In the genomic region with DNA sequence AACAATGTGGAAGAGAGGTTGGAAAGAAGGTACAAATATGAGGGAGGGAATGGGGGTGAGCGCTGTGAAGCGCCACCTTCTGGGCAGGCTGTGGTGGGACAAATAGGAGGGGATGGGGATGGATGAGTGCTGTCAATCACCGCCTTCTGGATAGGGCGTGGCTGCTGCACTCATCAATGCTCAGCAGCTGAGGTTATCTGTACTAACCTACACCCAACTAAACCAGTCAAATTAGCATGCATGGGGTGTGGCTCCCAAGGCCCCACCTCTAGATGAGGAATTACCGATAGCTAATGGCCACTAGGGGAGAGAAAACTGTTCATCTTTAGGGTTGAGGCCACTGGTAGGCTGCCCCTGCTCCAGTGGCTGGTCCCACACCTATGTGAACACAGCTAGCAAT, we compare ENCODE assay signal across 20 mouse cellular contexts.
A peak's percentile ranks its signal among the peaks of the same experiment; 100 is the strongest.
DNase-seq lines count a peak whose midpoint lies in the region; ATAC-seq and TF ChIP-seq lines count a peak whose summit lies in the region.
"Had no signal": no experiment of that assay in that cellular context is flagged by ENCODE, and none has a peak within 500 bp of the region (broad histone marks: within the 10 kb centered on the region; RNA-seq: fewer than 3 reads in every experiment).

No protein-coding gene starts in this region.

- H3K27ac ChIP-seq in hindbrain, postnatal 0 days = no peak overlapping the region
- no peak overlapping the region for H3K27ac ChIP-seq in hindbrain, embryonic 13.5 days
- no peak overlapping the region for H3K27ac ChIP-seq in midbrain, embryonic 11.5 days (ENCODE audit: low read depth, low read length)
- no peak overlapping the region for H3K27ac ChIP-seq in midbrain, embryonic 14.5 days (replicated peaks; ENCODE audit: low read depth, low read length)
- no peak overlapping the region for H3K27ac ChIP-seq in stomach, postnatal 0 days (replicated peaks)
- H3K27ac ChIP-seq: forebrain, embryonic 15.5 days; hindbrain, embryonic 15.5 days; layer of hippocampus, adult 2 months; midbrain, embryonic 13.5 days had no signal

- POLR2A ChIA-PET in Patski (lab: Charles Lee) = interaction anchor here (0.6 kb wide), 1 partner anchor 42 kb away, joined by 3 read pairs; no protein-coding TSS in a partner anchor

- no peak overlapping the region for H3K9ac ChIP-seq in hindbrain, postnatal 0 days (replicated peaks; ENCODE audit: low read length)
- H3K9ac ChIP-seq in hindbrain, embryonic 13.5 days = no peak overlapping the region
- no peak overlapping the region for H3K9ac ChIP-seq in midbrain, embryonic 11.5 days (ENCODE audit: low read length)
- no peak overlapping the region for H3K9ac ChIP-seq in midbrain, embryonic 14.5 days (replicated peaks; ENCODE audit: low read length)
- H3K9ac ChIP-seq in stomach, postnatal 0 days (ENCODE audit: low read length) = no peak overlapping the region
- H3K9ac ChIP-seq: forebrain, embryonic 15.5 days; hindbrain, embryonic 15.5 days; midbrain, embryonic 13.5 days had no signal

- peak; percentile 10; the same call in 1 of the 2 replicates for TF ChIP-seq CTCF in hindbrain, postnatal 0 days (IDR thresholded peaks at IDR 0.05; ENCODE audit: low read depth)
- peak; percentile 23 for TF ChIP-seq CTCF in Patski (IDR thresholded peaks at IDR 0.05)
- 0 out of 2 replicates have a peak, but pooled peaks have one; percentile 1 for TF ChIP-seq CTCF in stomach, postnatal 0 days (IDR thresholded peaks at IDR 0.05; ENCODE audit: low read depth)

- H3K4me1 ChIP-seq in hindbrain, postnatal 0 days (ENCODE audit: insufficient read depth, low read length) = peaks cover 5% of the 10 kb centered on the region
- peaks cover 11% of the 10 kb centered on the region for H3K4me1 ChIP-seq in hindbrain, embryonic 13.5 days (replicated peaks)
- H3K4me1 ChIP-seq in midbrain, embryonic 11.5 days (ENCODE audit: control insufficient read depth, insufficient read depth, low read length) = peaks cover 13% of the 10 kb centered on the region
- H3K4me1 ChIP-seq in midbrain, embryonic 14.5 days (ENCODE audit: control insufficient read depth, insufficient read depth, low read length) = 0 out of 2 replicates have a peak, but pooled peaks cover 6% of the 10 kb centered on the region
- H3K4me1 ChIP-seq in stomach, postnatal 0 days (replicated peaks; ENCODE audit: control insufficient read depth, insufficient read depth) = peaks cover 3% of the 10 kb centered on the region; the same call in 1 of the 2 replicates

- no peak overlapping the region for H3K4me2 ChIP-seq in hindbrain, postnatal 0 days (ENCODE audit: low read depth, low read length)
- no peak overlapping the region for H3K4me2 ChIP-seq in hindbrain, embryonic 13.5 days
- no peak overlapping the region for H3K4me2 ChIP-seq in midbrain, embryonic 11.5 days
- H3K4me2 ChIP-seq in midbrain, embryonic 14.5 days (ENCODE audit: low read length) = no peak overlapping the region
- H3K4me2 ChIP-seq in stomach, postnatal 0 days (replicated peaks; ENCODE audit: low read depth) = no peak overlapping the region
- H3K4me2 ChIP-seq: forebrain, embryonic 15.5 days; hindbrain, embryonic 15.5 days; midbrain, embryonic 13.5 days had no signal

- ATAC-seq in hindbrain, postnatal 0 days = no peak
- no peak for ATAC-seq in hindbrain, embryonic 13.5 days (ENCODE audit: low FRiP score)
- no peak for ATAC-seq in midbrain, embryonic 11.5 days (ENCODE audit: low FRiP score)
- no peak for ATAC-seq in midbrain, embryonic 14.5 days (ENCODE audit: low FRiP score, low TSS enrichment)
- ATAC-seq in Patski = no peak
- no peak for ATAC-seq in stomach, postnatal 0 days (ENCODE audit: low FRiP score, low TSS enrichment)
- ATAC-seq: forebrain, embryonic 15.5 days; midbrain, embryonic 13.5 days had no signal

- 78% methylated on average over 5 of the region's 5 CpGs for WGBS in hindbrain, postnatal 0 days
- WGBS in hindbrain, embryonic 13.5 days = 64% methylated on average over 5 of the region's 5 CpGs
- 63% methylated on average over 5 of the region's 5 CpGs for WGBS in midbrain, embryonic 11.5 days
- WGBS in midbrain, embryonic 14.5 days = 69% methylated on average over 5 of the region's 5 CpGs
- 85% methylated on average over 5 of the region's 5 CpGs for WGBS in stomach, postnatal 0 days

- no peaks in the 10 kb centered on the region for H3K36me3 ChIP-seq in hindbrain, postnatal 0 days (ENCODE audit: insufficient read depth, low read length)
- H3K36me3 ChIP-seq in hindbrain, embryonic 13.5 days = no peaks in the 10 kb centered on the region
- no peaks in the 10 kb centered on the region for H3K36me3 ChIP-seq in midbrain, embryonic 11.5 days (ENCODE audit: control insufficient read depth, insufficient read depth, low read length)
- H3K36me3 ChIP-seq in midbrain, embryonic 14.5 days (ENCODE audit: control insufficient read depth, insufficient read depth, low read length) = no peaks in the 10 kb centered on the region
- no peaks in the 10 kb centered on the region for H3K36me3 ChIP-seq in stomach, postnatal 0 days (ENCODE audit: control insufficient read depth, insufficient read depth, low read length)
- H3K36me3 ChIP-seq: forebrain, embryonic 15.5 days; G1E; hindbrain, embryonic 15.5 days; midbrain, embryonic 13.5 days had no signal

- no peak for TF ChIP-seq EP300 in stomach, postnatal 0 days (optimal IDR thresholded peaks at IDR 0.05)

- CTCF ChIA-PET in Patski (lab: Charles Lee) = interaction anchor here (0.9 kb wide), 1 partner anchor 18 kb away, joined by 3 read pairs; no protein-coding TSS in a partner anchor

- H3K4me3 ChIP-seq in hindbrain, postnatal 0 days (ENCODE audit: low read length) = no peak overlapping the region
- no peak overlapping the region for H3K4me3 ChIP-seq in hindbrain, embryonic 13.5 days
- H3K4me3 ChIP-seq in midbrain, embryonic 11.5 days (ENCODE audit: low read depth, low read length) = no peak overlapping the region
- no peak overlapping the region for H3K4me3 ChIP-seq in midbrain, embryonic 14.5 days (replicated peaks; ENCODE audit: low read depth, low read length)
- H3K4me3 ChIP-seq in stomach, postnatal 0 days (ENCODE audit: low read depth, low read length) = no peak overlapping the region
- H3K4me3 ChIP-seq: erythroblast, embryonic 14.5 days; forebrain, embryonic 15.5 days; hindbrain, embryonic 15.5 days; layer of hippocampus, adult 2 months; midbrain, embryonic 13.5 days had no signal

- H3K27me3 ChIP-seq in hindbrain, postnatal 0 days (ENCODE audit: insufficient read depth, low read length) = no peaks in the 10 kb centered on the region
- no peaks in the 10 kb centered on the region for H3K27me3 ChIP-seq in hindbrain, embryonic 13.5 days
- H3K27me3 ChIP-seq in midbrain, embryonic 11.5 days (ENCODE audit: control insufficient read depth, insufficient read depth, low read length) = no peaks in the 10 kb centered on the region
- H3K27me3 ChIP-seq in midbrain, embryonic 14.5 days (ENCODE audit: control insufficient read depth, insufficient read depth, low read length) = no peaks in the 10 kb centered on the region
- H3K27me3 ChIP-seq in Patski = no peaks in the 10 kb centered on the region
- H3K27me3 ChIP-seq in stomach, postnatal 0 days (ENCODE audit: control insufficient read depth, insufficient read depth, low read length) = no peaks in the 10 kb centered on the region
- H3K27me3 ChIP-seq: forebrain, embryonic 15.5 days; hindbrain, embryonic 15.5 days had no signal

- in situ Hi-C loops in Patski (cut with MboI; ENCODE audit: low pct_unique_long_range_greater_than_20kb) = no loop called here

- no peak for DNase-seq in hindbrain, postnatal 0 days (ENCODE audit: low spot score)
- DNase-seq in midbrain, embryonic 11.5 days (ENCODE audit: low spot score, missing footprints) = peak; percentile 81
- no peak for DNase-seq in midbrain, embryonic 14.5 days
- DNase-seq in Patski (ENCODE audit: low read depth, low spot score) = no peak
- no peak for DNase-seq in stomach, postnatal 0 days (ENCODE audit: low spot score)
- no peak for DNase-seq in right cerebral cortex, postnatal 4 days
- DNase-seq: cerebellum, adult 2 months; gastrocnemius, postnatal 14 days; kidney, adult 18-20 months; kidney, postnatal 14 days; layer of hippocampus, postnatal 36 days; lung, adult 2 months; thymus, adult 18-20 months had no signal

- no peaks in the 10 kb centered on the region for H3K9me3 ChIP-seq in hindbrain, postnatal 0 days (ENCODE audit: low read length)
- no peaks in the 10 kb centered on the region for H3K9me3 ChIP-seq in hindbrain, embryonic 13.5 days
- H3K9me3 ChIP-seq in midbrain, embryonic 11.5 days (ENCODE audit: control insufficient read depth, low read length) = no peaks in the 10 kb centered on the region
- no peaks in the 10 kb centered on the region for H3K9me3 ChIP-seq in midbrain, embryonic 14.5 days (ENCODE audit: control insufficient read depth, low read length)
- H3K9me3 ChIP-seq in stomach, postnatal 0 days (ENCODE audit: control insufficient read depth, low read length) = no peaks in the 10 kb centered on the region
- H3K9me3 ChIP-seq: forebrain, embryonic 15.5 days; hindbrain, embryonic 15.5 days; midbrain, embryonic 13.5 days had no signal
